Mouse (Mus musculus) left cerebral cortex, adult 11 months (tissue): Measurements from ENCODE around the gene Man1c1.

Experiments used
- DNase-seq: peaks from one replicate; pipeline ENCODE4 v3.0.0; 2022; ENCODE audit warnings: low spot score

Man1c1 gene

GRCm38 (mm10) chr4:134674970-134675369 lies 29.1 kb downstream of the Man1c1 start:
- DNase-seq, result no peak

DNA sequence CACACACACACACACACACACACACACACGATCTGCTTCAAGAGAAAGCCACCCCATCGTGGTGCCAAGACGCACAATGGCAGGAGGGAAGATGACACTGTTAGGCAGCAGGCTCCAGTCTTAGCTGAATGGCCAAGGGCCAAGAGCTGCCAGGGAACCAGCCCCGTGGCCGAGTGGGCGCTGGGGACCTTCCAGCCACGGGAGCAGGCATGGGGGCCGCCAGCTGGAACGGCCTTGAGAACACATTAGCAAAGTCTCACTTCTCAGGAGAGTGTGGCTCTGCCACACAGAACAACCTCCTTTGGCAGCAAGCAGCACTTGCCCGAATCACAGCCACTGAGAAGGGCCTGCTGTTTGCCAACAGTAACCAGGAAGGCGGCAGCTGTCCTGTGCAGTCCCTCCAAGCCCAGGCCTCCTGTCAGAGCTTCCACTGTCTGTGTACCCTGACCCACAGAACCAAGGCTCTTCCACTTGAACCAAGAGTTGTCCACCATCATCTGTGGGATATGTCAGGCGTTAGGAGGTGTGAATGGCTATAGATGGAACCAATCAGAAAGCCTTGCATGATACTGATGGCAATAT lies 30.1 kb downstream of the Man1c1 start:
- no peak for DNase-seq

DNA sequence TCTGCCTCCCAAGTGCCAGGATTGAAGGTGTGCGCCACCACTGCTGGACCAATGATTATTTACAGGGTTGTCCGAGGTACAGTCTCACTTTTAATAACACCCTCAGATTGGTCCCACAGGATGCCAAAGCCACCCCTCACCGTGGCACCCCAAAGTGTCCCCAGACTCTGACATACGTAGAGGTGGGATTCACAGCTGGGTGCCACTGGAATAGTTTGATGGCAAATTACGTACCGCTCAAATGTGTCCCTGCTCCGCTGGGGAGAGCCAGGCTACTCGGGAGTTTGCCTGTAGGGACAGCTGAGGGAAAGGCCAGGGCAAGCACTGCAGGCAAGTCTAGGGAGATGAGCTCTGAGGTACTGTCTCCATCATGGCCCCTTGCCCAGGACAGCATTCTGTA lies 30.9 kb downstream of the Man1c1 start:
- no peak for DNase-seq

GRCm38 (mm10) chr4:134672326-134672725 lies 31.8 kb downstream of the Man1c1 start:
- DNase-seq, result no peak

- no peak for DNase-seq
Measured at GRCm38 (mm10) chr4:134671660-134672173, 32.4 kb downstream of the Man1c1 start.

DNA sequence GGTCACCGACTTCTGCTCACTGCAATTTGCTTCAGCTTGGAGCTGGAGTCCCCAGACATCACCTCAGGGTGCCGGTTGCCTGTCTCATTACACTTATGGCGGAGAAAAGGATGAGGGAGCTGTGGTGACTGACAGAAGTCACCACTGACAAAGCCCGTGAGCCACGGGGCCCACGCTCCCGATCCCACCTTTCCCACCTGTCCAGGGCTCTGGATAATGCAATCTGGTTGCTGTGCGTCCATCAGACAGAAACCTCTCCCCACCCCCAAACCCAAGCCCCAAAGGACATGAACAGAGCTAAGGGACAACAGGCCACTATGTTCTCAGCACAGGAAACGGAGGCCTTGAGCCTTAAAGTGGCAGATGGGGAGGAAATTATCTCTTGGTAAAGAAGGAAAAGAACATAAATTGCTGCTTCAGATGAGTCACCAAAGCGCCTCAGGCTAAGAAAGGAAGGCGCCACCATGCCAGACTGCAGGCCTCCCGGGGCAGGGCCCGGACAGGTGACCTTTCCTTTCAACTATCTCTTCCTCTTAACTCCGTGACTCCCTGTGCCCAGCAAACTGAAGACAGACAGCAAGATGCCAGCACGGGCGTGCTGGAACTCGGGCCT lies 34.2 kb downstream of the Man1c1 start:
- no peak for DNase-seq

GRCm38 (mm10) chr4:134668355-134669028 lies 35.6 kb downstream of the Man1c1 start:
- DNase-seq, result no peak

- no peak for DNase-seq
Measured at GRCm38 (mm10) chr4:134666391-134666790, 37.7 kb downstream of the Man1c1 start.

DNA sequence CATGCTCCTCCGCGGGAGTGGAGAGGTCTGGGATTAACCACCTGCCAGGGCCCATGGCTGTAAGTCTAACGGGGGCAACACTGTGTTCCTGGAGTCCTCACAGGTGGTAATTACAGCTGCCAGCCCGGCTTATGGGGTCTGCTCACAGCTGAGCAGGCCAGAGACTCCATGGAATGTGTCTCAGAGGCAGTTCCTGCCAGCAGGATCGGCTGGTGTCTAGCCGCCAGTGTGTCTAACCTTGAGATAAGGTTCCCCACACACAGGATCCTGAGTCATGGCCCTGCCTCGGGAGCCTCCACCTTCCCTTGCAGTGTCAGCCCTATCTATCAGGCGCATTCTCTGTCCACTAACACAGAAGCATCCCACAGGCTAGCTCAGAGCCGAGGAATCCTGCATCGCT lies 41.0 kb downstream of the Man1c1 start:
- DNase-seq, result no peak

GRCm38 (mm10) chr4:134660630-134661183 lies 43.4 kb downstream of the Man1c1 start:
- no peak for DNase-seq

DNA sequence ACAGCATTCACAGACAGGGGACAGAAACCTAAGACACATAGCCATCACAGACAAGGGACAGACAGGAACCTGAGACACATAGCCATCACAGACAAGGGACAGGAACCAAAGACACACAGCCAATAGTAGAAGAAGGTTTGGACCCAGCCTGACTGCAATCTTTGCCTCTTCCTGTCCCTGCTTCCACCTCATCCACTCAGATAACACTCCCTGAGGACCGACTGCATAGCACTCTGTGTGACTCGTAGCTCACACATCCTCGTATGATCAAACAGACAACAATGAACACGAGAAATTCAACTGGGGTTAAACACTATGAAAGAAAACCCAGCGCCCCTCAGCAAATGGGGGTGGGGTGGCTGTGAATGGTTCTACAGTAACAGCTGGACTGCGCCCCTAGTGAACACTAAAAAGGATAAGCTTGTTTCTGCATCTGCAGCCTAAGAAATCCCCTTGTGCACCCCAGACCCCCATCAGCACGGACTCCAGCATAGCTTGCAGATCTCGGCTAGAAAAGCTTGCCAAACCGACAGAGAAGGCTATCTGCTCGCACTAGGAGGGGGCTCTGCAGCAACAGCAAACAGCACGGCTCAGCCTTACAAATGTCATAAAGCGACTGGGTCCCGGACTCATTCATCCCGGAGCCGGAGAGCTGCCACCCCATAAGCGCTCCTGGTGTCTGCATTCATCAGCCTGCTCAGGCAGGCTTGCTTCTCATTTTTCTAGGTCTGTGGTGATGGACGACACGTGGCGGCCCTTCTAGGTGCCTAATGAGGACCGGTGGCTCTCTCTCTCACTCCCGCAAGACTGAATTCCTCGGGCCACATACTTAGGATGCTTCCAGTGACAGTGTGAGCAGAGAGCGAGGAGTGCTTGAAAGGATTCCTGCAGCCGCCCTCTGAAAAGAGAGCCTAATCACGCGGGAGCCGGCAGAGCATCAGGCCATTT lies 44.5 kb downstream of the Man1c1 start:
- DNase-seq, result no peak

DNA sequence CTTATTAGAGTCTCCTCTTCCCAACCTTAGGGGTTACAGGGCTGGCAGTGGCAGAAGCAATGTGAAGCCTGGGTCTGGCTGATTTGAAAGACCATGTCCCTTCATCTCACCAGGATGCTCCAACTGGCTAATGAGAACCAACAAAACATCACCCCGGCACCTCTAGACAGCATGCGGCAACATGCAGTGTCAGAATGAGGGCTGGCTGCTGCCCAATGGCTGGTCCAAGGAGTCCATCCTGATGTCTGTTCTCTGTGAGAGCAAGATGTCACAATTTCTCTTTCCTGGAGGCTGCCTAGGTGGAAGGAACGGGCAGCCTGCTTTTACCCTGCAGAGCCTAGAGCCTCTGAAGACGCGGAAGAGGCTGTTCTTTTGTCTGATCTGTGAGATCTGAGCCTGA lies 46.6 kb downstream of the Man1c1 start:
- no peak for DNase-seq

- no peak for DNase-seq
Measured at GRCm38 (mm10) chr4:134654391-134654790, 49.7 kb downstream of the Man1c1 start.

DNA sequence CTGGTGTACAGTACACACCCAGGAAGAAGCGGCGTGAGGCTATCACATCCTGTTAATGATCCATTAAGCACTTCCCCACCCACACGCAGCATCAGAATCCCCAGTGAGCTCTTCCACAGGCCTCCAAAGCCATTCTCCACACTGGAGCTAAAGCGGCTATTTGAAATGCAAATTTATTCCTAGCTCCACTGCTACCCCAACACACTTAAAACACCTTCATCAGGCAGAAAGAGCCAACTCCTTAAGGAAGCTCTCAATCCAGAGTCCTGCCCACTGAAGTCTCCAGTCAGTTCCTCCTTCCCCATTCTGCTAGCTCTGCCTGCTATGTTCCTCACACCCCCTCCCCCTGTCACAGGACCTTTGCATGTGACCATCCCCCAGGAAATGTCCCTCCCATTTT lies 51.4 kb downstream of the Man1c1 start:
- DNase-seq, result no peak

DNA sequence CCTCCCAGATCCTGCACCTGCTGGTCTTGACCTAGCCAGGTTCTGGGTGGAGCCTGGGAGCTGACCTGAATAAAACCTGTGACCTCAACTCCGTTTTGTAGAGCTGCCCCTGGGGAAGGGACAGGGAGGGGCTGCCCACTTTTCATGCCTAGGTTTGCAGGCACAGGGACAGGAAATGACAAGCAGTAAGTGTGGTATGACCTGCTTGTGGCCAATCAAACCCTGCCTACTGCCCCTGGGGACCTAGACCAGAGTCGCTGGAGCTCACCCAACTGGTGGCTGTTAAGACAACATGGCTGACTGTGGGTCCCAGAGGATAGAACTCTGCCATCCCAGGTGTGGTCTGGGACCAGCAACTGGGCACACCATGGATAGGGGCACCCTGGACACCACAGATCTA lies 51.9 kb downstream of the Man1c1 start:
- DNase-seq, result no peak

DNA sequence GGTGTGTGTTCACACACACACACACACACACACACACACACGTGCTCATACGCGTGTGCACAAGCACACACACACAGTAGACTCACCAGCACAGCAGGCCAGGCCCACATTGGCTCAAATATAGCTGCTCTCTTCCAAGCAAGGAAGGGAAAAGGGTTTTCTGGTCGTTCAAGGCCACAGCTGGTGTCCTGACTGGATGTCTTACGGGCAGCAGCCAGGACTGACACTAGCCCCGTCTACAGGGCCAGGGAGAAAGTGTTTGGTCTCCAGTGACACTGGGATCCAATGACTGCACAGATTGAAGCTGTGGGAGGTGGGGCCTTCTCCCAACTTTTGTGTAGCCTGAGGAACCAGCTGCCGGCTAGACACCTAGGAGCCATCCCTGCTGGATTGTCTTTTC lies 52.7 kb downstream of the Man1c1 start:
- no peak for DNase-seq

- DNase-seq, result no peak
Measured at GRCm38 (mm10) chr4:134645042-134645948, 58.8 kb downstream of the Man1c1 start.

GRCm38 (mm10) chr4:134644410-134644809 lies 59.7 kb downstream of the Man1c1 start:
- no peak for DNase-seq

DNA sequence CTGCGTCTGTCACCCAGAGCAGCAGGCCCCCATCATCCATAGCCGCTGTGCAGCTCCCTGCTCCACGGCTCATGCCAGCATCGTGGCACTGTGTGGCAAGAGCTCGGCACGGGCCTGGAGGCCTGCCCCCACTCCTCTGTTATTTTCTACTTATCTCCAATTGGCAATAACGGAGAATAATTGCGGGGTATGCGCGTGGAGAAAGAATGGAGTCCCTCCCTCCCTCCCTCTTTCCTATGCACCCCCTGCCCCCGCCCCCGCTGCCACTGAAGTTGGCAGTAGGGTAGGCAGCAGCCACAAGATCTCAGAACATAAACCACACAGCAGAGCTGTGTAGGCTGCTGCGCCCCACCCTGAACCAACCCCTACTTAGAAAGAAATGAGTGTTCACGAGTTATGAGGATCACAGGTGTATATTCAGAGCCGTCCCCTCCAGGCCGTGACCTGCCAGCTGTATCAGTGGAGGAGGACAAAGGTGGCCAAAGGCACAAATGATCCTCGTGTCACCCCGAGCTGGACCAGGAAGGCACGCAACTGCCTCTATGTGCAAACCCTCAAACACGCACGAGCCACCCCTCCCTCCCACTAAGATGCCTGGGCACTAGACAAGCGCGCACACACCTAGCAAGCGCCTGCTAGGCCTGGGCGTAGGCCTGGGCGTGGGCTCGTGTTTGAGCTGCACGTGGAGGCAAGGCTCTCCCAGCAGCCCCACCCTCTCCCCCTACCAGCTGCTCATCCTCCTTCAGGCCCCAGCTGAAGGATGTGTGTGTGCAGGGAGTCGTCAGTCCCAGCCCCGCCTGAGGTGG lies 62.2 kb downstream of the Man1c1 start:
- DNase-seq, result no peak

DNA sequence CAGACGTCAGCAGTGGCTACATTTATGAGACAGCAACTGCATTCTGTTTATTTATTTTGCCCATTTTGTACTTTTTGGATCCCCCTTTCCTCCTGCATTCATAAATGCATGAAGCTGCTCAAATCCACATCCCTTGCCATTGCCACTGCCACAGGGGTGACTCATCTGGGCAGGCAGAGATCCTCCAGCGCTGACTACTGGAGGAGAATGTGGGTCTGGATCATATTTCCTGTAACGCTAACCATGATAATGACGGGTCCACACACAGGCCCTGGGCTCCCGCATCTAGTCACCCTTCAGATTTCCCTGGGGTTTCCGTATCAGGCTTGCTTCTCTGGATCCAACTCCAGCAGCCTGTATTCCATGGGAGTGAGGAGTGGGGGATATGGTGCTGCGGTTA lies 64.8 kb downstream of the Man1c1 start:
- no peak for DNase-seq
